Mouse (Mus musculus) hindbrain, postnatal 0 days (tissue): ENCODE data around the gene Chst11. TPM values are rescaled to one million over a fixed set of nuclear protein-coding genes. Genes with fewer than 3 reads are reported as not detected.

Experiments
- ATAC-seq: fragments of 200-750 bp; cut with Nextera tagmentation; 2 replicates; pipeline ENCODE4 v1.8.0; 2017; ENCODE audit warnings: mild to moderate bottlenecking, moderate TSS enrichment, moderate library complexity
- DNase-seq: peaks from one replicate; pipeline ENCODE4 v3.0.0-alpha.2; 2015; ENCODE audit warnings: low spot score
- H3K27ac ChIP-seq: fragments of 300-500 bp; sonication (generic); 2 replicates; pipeline ENCODE4 v1.5.1; 2014; ENCODE audit warnings: mild to moderate bottlenecking
- H3K27me3 ChIP-seq: fragments of 300-500 bp; sonication (generic); 2 replicates; pipeline ENCODE4 v1.6.1; 2014; ENCODE audit warnings: low read length, mixed read lengths; ENCODE audit not compliant: insufficient read depth
- H3K36me3 ChIP-seq: fragments of 300-500 bp; sonication (generic); 2 replicates; pipeline ENCODE4 v1.6.1; 2014; ENCODE audit warnings: low read length, mixed read lengths; ENCODE audit not compliant: insufficient read depth
- H3K4me1 ChIP-seq: fragments of 300-500 bp; sonication (generic); 2 replicates; pipeline ENCODE4 v1.6.1; 2014; ENCODE audit warnings: antibody characterized with exemption, low read length, mixed read lengths; ENCODE audit not compliant: insufficient read depth
- H3K4me2 ChIP-seq: fragments of 300-500 bp; sonication (generic); 2 replicates; pipeline ENCODE4 v1.6.1; 2014; ENCODE audit warnings: low read depth, mild to moderate bottlenecking, low read length, moderate library complexity, mixed read lengths
- H3K4me3 ChIP-seq: fragments of 300-500 bp; sonication (generic); 2 replicates; pipeline ENCODE4 v1.5.1; 2014; ENCODE audit warnings: low read length
- H3K9ac ChIP-seq: fragments of 300-500 bp; sonication (generic); replicated peaks from 2 replicates; pipeline ENCODE4 v1.6.1; 2014; ENCODE audit warnings: mild to moderate bottlenecking, low read length, moderate library complexity, mixed read lengths
- H3K9me3 ChIP-seq: fragments of 300-500 bp; sonication (generic); 2 replicates; pipeline ENCODE4 v1.6.1; 2016; ENCODE audit warnings: low read length, mixed read lengths
- CTCF ChIP-seq: IDR thresholded peaks from 2 replicates; pipeline ENCODE4 v1.5.1; 2016; ENCODE audit warnings: antibody characterized with exemption, control low read depth, low read depth
- WGBS: fragments of 180-500 bp; shearing (Covaris S2); extraction: QIAGEN DNeasy Blood & Tissue Kit; methylation state at CpG from one replicate; pipeline ENCODE4 v1.1.7; 2014; 5-methylcytosine and 5-hydroxymethylcytosine counted together
- polyA plus RNA-seq: library from polyadenylated mRNA; unstranded; fragments of >200 nt; fragmentation: Nextera tagmentation; extraction: Ambion mirVana; gene quantifications from 2 replicates; pipeline ENCODE4 v1.2.1, GENCODE M21; 2015
- total RNA-seq: library from RNA; depleted of rRNA; stranded (reverse); fragments of >200 nt; gene quantifications from 2 replicates; pipeline ENCODE4 v1.2.3, GENCODE M21; 2014

Gene Chst11
- total and polyA plus RNA-seq, 2 experiments from 2014 or later, result 2.9 to 22.3 TPM

- Histone ChIP-seq H3K27me3 (no peaks in the 10 kb centered on the region), H3K9ac (no peak overlapping the region), H3K27ac (no peak overlapping the region; the same call in 1 of the 2 replicates), H3K9me3 (no peaks in the 10 kb centered on the region), H3K4me2 (no peak overlapping the region), H3K4me3 (no peak overlapping the region), H3K4me1 (peaks cover 7% of the 10 kb centered on the region; the same call in 1 of the 2 replicates), H3K36me3 (no peaks in the 10 kb centered on the region)
- DNase-seq (no peak), ATAC-seq (no peak)
- 47% methylated on average over 8 of the region's 8 CpGs for WGBS
- no peak for TF ChIP-seq CTCF
Observed at GRCm38 (mm10) chr10:83129624-83130218, 144.4 kb downstream of the Chst11 start.

- ATAC-seq (peak; percentile 58; the same call in 1 of the 2 replicates), DNase-seq (peak; percentile 56)
- Histone ChIP-seq H3K4me2 (no peak overlapping the region), H3K4me3 (no peak overlapping the region), H3K27ac (peak overlapping the region; percentile 36; the same call in 1 of the 2 replicates), H3K9me3 (no peaks in the 10 kb centered on the region), H3K9ac (no peak overlapping the region), H3K27me3 (no peaks in the 10 kb centered on the region), H3K4me1 (peaks cover 11% of the 10 kb centered on the region; the same call in 1 of the 2 replicates), H3K36me3 (no peaks in the 10 kb centered on the region)
- WGBS, result 42% methylated on average over 8 of the region's 8 CpGs
- no peak for TF ChIP-seq CTCF
Observed at GRCm38 (mm10) chr10:83130611-83131010, 145.3 kb downstream of the Chst11 start.

GRCm38 (mm10) chr10:83131884-83132283 is 146.6 kb downstream of the Chst11 start:
- Histone ChIP-seq H3K27me3 (no peaks in the 10 kb centered on the region), H3K4me2 (no peak overlapping the region), H3K27ac (no peak overlapping the region), H3K9me3 (no peaks in the 10 kb centered on the region), H3K9ac (no peak overlapping the region), H3K4me1 (peaks cover 7% of the 10 kb centered on the region; the same call in 1 of the 2 replicates), H3K4me3 (no peak overlapping the region), H3K36me3 (no peaks in the 10 kb centered on the region)
- TF ChIP-seq CTCF, result no peak
- 100% methylated on average over 1 of the region's 1 CpGs for WGBS
- DNase-seq, result no peak
- peak; percentile 39; the same call in 1 of the 2 replicates for ATAC-seq

GRCm38 (mm10) chr10:83133866-83134570 is 148.7 kb downstream of the Chst11 start:
- 20% methylated on average over 16 of the region's 16 CpGs for WGBS
- H3K4me1 ChIP-seq, result peaks cover 7% of the 10 kb centered on the region; the same call in 1 of the 2 replicates
- TF ChIP-seq CTCF, result no peak
- no peaks in the 10 kb centered on the region for H3K27me3 ChIP-seq
- no peaks in the 10 kb centered on the region for H3K9me3 ChIP-seq
- DNase-seq (no peak), ATAC-seq (no peak)
- H3K4me2 ChIP-seq, result no peak overlapping the region
- no peak overlapping the region for H3K4me3 ChIP-seq
- H3K9ac ChIP-seq, result no peak overlapping the region; the same call in 1 of the 2 replicates
- no peaks in the 10 kb centered on the region for H3K36me3 ChIP-seq
- H3K27ac ChIP-seq, result no peak overlapping the region; the same call in 1 of the 2 replicates

GRCm38 (mm10) chr10:83134896-83135295 is 149.6 kb downstream of the Chst11 start:
- no peak for ATAC-seq
- H3K4me2 ChIP-seq, result no peak overlapping the region
- no peaks in the 10 kb centered on the region for H3K9me3 ChIP-seq
- no peaks in the 10 kb centered on the region for H3K36me3 ChIP-seq
- no peak overlapping the region for H3K4me3 ChIP-seq
- no peak overlapping the region for H3K27ac ChIP-seq
- H3K27me3 ChIP-seq, result no peaks in the 10 kb centered on the region
- 25% methylated on average over 10 of the region's 10 CpGs for WGBS
- no peak for DNase-seq
- no peak overlapping the region for H3K9ac ChIP-seq
- peaks cover 7% of the 10 kb centered on the region for H3K4me1 ChIP-seq
- TF ChIP-seq CTCF, result no peak

- H3K27ac ChIP-seq, result no peak overlapping the region
- no peak for DNase-seq
- no peaks in the 10 kb centered on the region for H3K27me3 ChIP-seq
- no peak overlapping the region for H3K4me2 ChIP-seq
- no peak for ATAC-seq
- TF ChIP-seq CTCF, result no peak
- peaks cover 7% of the 10 kb centered on the region for H3K4me1 ChIP-seq
- no peak overlapping the region for H3K9ac ChIP-seq
- no peaks in the 10 kb centered on the region for H3K9me3 ChIP-seq
- no peaks in the 10 kb centered on the region for H3K36me3 ChIP-seq
- no peak overlapping the region for H3K4me3 ChIP-seq
- WGBS, result 84% methylated on average over 1 of the region's 1 CpGs
Observed at GRCm38 (mm10) chr10:83135963-83136362, 150.7 kb downstream of the Chst11 start.

GRCm38 (mm10) chr10:83137103-83137502 is 151.8 kb downstream of the Chst11 start:
- H3K9ac ChIP-seq, result no peak overlapping the region

More at GRCm38 (mm10) chr10:83137103-83137502, 151.8 kb downstream of the Chst11 start:
- peaks cover 7% of the 10 kb centered on the region for H3K4me1 ChIP-seq
- no peak overlapping the region for H3K27ac ChIP-seq
- H3K9me3 ChIP-seq, result no peaks in the 10 kb centered on the region
- no peak for TF ChIP-seq CTCF
- WGBS, result 84% methylated on average over 7 of the region's 7 CpGs
- H3K4me3 ChIP-seq, result no peak overlapping the region
- H3K27me3 ChIP-seq, result no peaks in the 10 kb centered on the region
- ATAC-seq (no peak), DNase-seq (no peak)
- H3K36me3 ChIP-seq, result no peaks in the 10 kb centered on the region
- no peak overlapping the region for H3K4me2 ChIP-seq
